Mouse (Mus musculus): ENCODE measurements around the gene Tmtc1. TPM values are rescaled to one million over a fixed set of nuclear protein-coding genes. Genes with fewer than 3 reads are reported as not detected.

Tmtc1 gene
- polyA plus RNA-seq, 2 experiments = 2.0 to 3.0 TPM

DNA sequence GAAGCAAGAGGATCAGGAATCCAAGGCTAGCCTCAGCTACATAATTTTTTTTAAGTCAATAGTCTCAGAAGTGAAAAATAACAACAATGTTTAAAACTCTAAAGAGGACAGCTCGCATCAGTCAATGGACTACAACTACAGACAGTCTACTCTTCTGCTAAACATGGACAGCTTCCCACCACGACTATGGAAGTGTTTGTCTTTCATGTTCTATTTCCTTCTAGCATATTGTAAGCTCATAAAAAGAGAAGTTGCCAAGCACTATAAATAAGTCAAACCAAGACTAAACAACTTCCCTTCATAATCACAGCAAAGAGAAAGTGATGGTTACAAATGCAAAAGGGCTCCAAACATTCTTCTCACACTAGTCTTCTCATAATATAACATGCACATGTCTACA is 38.6 kb downstream of the Tmtc1 start:
- Histone ChIP-seq H3K27ac (replicated peaks; ENCODE audit: low read depth, low read length) (no peak overlapping the region), H3K4me2 (replicated peaks; ENCODE audit: low read depth, low read length, severe bottlenecking) (no peak overlapping the region), H3K9me3 (ENCODE audit: control insufficient read depth, low read length) (no peaks in the 10 kb centered on the region), H3K27me3 (ENCODE audit: control insufficient read depth, insufficient read depth, low read length) (no peaks in the 10 kb centered on the region), H3K4me1 (ENCODE audit: control insufficient read depth, insufficient read depth, low read length) (no peaks in the 10 kb centered on the region), H3K9ac (ENCODE audit: low read depth, low read length, severe bottlenecking) (no peak overlapping the region), H3K36me3 (ENCODE audit: control insufficient read depth, insufficient read depth, low read length) (no peaks in the 10 kb centered on the region), H3K4me3 (replicated peaks; ENCODE audit: low read length) (no peak overlapping the region)
- no peak for ATAC-seq (ENCODE audit: low FRiP score, low read depth)
- WGBS = 78% methylated on average over 2 of the region's 2 CpGs
- DNase-seq (ENCODE audit: low spot score) = no peak
- TF ChIP-seq POLR2A (IDR thresholded peaks at IDR 0.05; ENCODE audit: borderline replicate concordance, extremely low read depth, insufficient read depth, insufficient read length) = no peak

DNA sequence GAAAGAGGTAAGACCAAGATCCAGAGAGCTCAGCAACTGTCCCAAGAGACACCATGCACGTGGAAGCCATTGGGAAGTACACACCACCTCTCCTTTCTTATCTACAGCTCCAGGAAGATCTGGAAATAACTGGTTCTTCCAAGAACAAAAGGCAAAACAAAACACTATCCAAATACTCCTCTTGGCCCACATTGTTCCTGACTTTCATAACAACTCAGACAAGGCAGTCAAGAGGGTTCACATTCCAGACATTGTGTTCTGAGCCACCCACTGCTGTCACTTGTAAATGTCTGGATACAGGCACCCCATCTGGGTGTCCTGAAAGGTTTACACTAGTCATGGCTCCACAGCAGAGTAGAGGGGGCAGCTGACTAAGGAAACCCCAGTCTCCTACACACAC is 39.7 kb downstream of the Tmtc1 start:
- ATAC-seq (ENCODE audit: low FRiP score, low read depth) (no peak), DNase-seq (ENCODE audit: low spot score) (no peak)
- H3K27ac ChIP-seq (replicated peaks; ENCODE audit: low read depth, low read length) = no peak overlapping the region
- no peaks in the 10 kb centered on the region for H3K27me3 ChIP-seq (ENCODE audit: control insufficient read depth, insufficient read depth, low read length)
- no peaks in the 10 kb centered on the region for H3K36me3 ChIP-seq (ENCODE audit: control insufficient read depth, insufficient read depth, low read length)
- H3K4me1 ChIP-seq (ENCODE audit: control insufficient read depth, insufficient read depth, low read length) = no peaks in the 10 kb centered on the region
- H3K4me2 ChIP-seq (replicated peaks; ENCODE audit: low read depth, low read length, severe bottlenecking) = no peak overlapping the region
- H3K9ac ChIP-seq (ENCODE audit: low read depth, low read length, severe bottlenecking) = no peak overlapping the region
- WGBS = 50% methylated on average over 1 of the region's 1 CpGs
- no peak for TF ChIP-seq POLR2A (IDR thresholded peaks at IDR 0.05; ENCODE audit: borderline replicate concordance, extremely low read depth, insufficient read depth, insufficient read length)
- H3K4me3 ChIP-seq (replicated peaks; ENCODE audit: low read length) = no peak overlapping the region
- no peaks in the 10 kb centered on the region for H3K9me3 ChIP-seq (ENCODE audit: control insufficient read depth, low read length)

DNA sequence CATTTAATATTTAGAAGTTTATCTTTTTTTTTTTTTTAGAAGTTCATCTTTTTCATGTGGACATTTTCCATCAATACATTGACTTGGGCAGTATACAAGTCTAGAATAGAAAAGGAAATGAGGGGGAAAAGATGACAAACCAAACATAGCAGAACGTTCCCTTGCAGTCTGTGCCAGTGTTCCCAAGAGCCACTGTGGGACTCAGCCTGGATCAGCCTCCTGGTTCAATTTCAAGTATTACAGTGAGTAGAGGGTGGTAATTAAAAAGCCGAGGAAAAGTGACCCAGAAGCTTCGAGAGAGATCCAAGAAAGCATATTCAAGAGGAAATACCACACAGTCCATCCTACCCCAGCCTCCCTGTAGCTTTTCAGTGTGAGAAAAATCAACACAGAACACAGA is 40.4 kb downstream of the Tmtc1 start:
- no peaks in the 10 kb centered on the region for H3K9me3 ChIP-seq (ENCODE audit: control insufficient read depth, low read length)
- 64% methylated on average over 3 of the region's 3 CpGs for WGBS
- TF ChIP-seq POLR2A (IDR thresholded peaks at IDR 0.05; ENCODE audit: borderline replicate concordance, extremely low read depth, insufficient read depth, insufficient read length) = no peak

DNA sequence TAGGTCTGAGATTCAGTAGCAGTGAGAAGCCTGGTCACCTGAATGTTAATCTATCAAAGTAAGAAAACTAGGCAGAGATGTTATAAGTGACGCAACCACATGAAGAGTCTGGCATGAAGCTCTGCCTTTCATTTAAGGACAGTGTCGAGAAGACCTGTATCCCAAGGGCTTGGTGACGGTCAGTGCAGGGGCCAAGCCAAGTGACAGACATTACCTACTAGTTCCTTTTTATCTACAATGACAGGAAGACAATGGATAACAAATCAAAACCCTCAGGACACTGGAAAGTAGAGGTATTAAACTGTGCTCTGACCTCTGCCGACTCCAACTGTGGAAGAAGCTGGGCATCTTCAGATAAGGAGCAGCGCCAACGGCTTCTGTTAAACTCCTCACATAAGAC is 43.2 kb downstream of the Tmtc1 start:
- Histone ChIP-seq H3K36me3 (ENCODE audit: control insufficient read depth, insufficient read depth, low read length) (no peaks in the 10 kb centered on the region), H3K4me3 (replicated peaks; ENCODE audit: low read length) (no peak overlapping the region), H3K27me3 (ENCODE audit: control insufficient read depth, insufficient read depth, low read length) (no peaks in the 10 kb centered on the region), H3K9ac (ENCODE audit: low read depth, low read length, severe bottlenecking) (no peak overlapping the region), H3K4me2 (replicated peaks; ENCODE audit: low read depth, low read length, severe bottlenecking) (no peak overlapping the region), H3K9me3 (ENCODE audit: control insufficient read depth, low read length) (no peaks in the 10 kb centered on the region), H3K4me1 (ENCODE audit: control insufficient read depth, insufficient read depth, low read length) (no peaks in the 10 kb centered on the region), H3K27ac (replicated peaks; ENCODE audit: low read depth, low read length) (no peak overlapping the region)
- DNase-seq (ENCODE audit: low spot score) (no peak), ATAC-seq (ENCODE audit: low FRiP score, low read depth) (no peak)
- WGBS = 95% methylated on average over 6 of the region's 6 CpGs
- no peak for TF ChIP-seq POLR2A (IDR thresholded peaks at IDR 0.05; ENCODE audit: borderline replicate concordance, extremely low read depth, insufficient read depth, insufficient read length)

More for the DNA sequence above, 40.4 kb downstream of the Tmtc1 start:
- DNase-seq (ENCODE audit: low spot score) (no peak), ATAC-seq (ENCODE audit: low FRiP score, low read depth) (no peak)
- no peaks in the 10 kb centered on the region for H3K4me1 ChIP-seq (ENCODE audit: control insufficient read depth, insufficient read depth, low read length)
- no peaks in the 10 kb centered on the region for H3K36me3 ChIP-seq (ENCODE audit: control insufficient read depth, insufficient read depth, low read length)
- H3K27ac ChIP-seq (replicated peaks; ENCODE audit: low read depth, low read length) = no peak overlapping the region
- H3K4me3 ChIP-seq (replicated peaks; ENCODE audit: low read length) = no peak overlapping the region
- no peak overlapping the region for H3K9ac ChIP-seq (ENCODE audit: low read depth, low read length, severe bottlenecking)
- no peak overlapping the region for H3K4me2 ChIP-seq (replicated peaks; ENCODE audit: low read depth, low read length, severe bottlenecking)
- H3K27me3 ChIP-seq (ENCODE audit: control insufficient read depth, insufficient read depth, low read length) = no peaks in the 10 kb centered on the region

DNA sequence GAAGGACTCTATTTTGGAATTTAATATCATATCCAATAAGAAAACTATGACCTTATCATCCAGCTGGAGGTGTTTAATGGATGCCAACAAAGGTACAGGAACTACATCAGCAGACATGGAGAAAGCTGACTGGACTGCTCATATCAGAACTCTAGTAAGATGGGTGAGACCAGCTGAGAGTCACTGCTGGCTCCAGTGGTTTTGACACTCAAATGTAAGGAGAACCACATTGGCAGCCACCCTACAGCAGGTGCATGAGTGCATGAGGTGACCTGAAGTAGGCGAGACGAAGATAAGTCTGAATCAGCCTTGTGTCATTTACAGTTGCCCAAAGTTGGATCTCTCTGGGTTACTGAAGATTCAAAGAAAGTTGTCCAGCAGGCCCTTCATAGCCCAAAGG is 44.6 kb downstream of the Tmtc1 start:
- Histone ChIP-seq H3K36me3 (ENCODE audit: control insufficient read depth, insufficient read depth, low read length) (no peaks in the 10 kb centered on the region), H3K4me1 (ENCODE audit: control insufficient read depth, insufficient read depth, low read length) (no peaks in the 10 kb centered on the region), H3K27ac (replicated peaks; ENCODE audit: low read depth, low read length) (no peak overlapping the region), H3K4me2 (replicated peaks; ENCODE audit: low read depth, low read length, severe bottlenecking) (no peak overlapping the region), H3K4me3 (replicated peaks; ENCODE audit: low read length) (no peak overlapping the region), H3K27me3 (ENCODE audit: control insufficient read depth, insufficient read depth, low read length) (no peaks in the 10 kb centered on the region), H3K9ac (ENCODE audit: low read depth, low read length, severe bottlenecking) (no peak overlapping the region), H3K9me3 (ENCODE audit: control insufficient read depth, low read length) (no peaks in the 10 kb centered on the region)
- TF ChIP-seq POLR2A (IDR thresholded peaks at IDR 0.05; ENCODE audit: borderline replicate concordance, extremely low read depth, insufficient read depth, insufficient read length) = no peak
- ATAC-seq (ENCODE audit: low FRiP score, low read depth) (no peak), DNase-seq (ENCODE audit: low spot score) (no peak)
- 93% methylated on average over 2 of the region's 2 CpGs for WGBS

DNA sequence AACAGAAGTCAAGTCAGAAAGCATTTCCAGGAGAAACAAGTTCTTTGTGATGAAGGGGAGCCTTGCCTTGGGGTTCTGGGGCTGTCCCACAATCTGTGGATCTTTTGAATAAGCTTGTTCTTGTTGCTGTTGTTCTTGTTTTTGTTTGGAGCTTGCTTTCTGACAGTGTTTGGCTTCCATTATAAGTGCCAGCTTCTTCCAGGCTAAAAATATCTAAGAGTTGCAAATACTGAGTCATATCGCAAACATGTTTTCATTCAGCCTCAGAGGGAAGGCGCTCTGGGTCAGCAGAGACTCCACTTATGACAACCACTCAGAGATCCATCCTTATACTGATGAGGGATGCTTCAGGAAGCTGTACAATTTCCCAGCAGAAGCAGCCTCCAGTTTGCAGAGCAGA is 45.3 kb downstream of the Tmtc1 start:
- no peak for ATAC-seq (ENCODE audit: low FRiP score, low read depth)
- Histone ChIP-seq H3K4me3 (replicated peaks; ENCODE audit: low read length) (no peak overlapping the region), H3K9me3 (ENCODE audit: control insufficient read depth, low read length) (no peaks in the 10 kb centered on the region), H3K4me1 (ENCODE audit: control insufficient read depth, insufficient read depth, low read length) (no peaks in the 10 kb centered on the region), H3K4me2 (replicated peaks; ENCODE audit: low read depth, low read length, severe bottlenecking) (no peak overlapping the region), H3K9ac (ENCODE audit: low read depth, low read length, severe bottlenecking) (no peak overlapping the region), H3K36me3 (ENCODE audit: control insufficient read depth, insufficient read depth, low read length) (no peaks in the 10 kb centered on the region), H3K27ac (replicated peaks; ENCODE audit: low read depth, low read length) (no peak overlapping the region), H3K27me3 (ENCODE audit: control insufficient read depth, insufficient read depth, low read length) (no peaks in the 10 kb centered on the region)
- no peak for DNase-seq (ENCODE audit: low spot score)
- 91% methylated on average over 2 of the region's 2 CpGs for WGBS
- TF ChIP-seq POLR2A (IDR thresholded peaks at IDR 0.05; ENCODE audit: borderline replicate concordance, extremely low read depth, insufficient read depth, insufficient read length) = no peak
